Mouse (Mus musculus): ENCODE data around the gene Rbms3. TPM values are rescaled to one million over a fixed set of nuclear protein-coding genes. Genes with fewer than 3 reads are reported as not detected.

Gene Rbms3
- total RNA-seq, 4 experiments from 2014 or later, result 18.3 to 45.0 (median 31.7) TPM

GRCm38 (mm10) chr9:116879600-116880457, 749.9 kb downstream of the Rbms3 start:
- DNase-seq, result no peak

- DNase-seq, result no peak
Measured at GRCm38 (mm10) chr9:116876786-116877185, 752.9 kb downstream of the Rbms3 start.

- no peak for DNase-seq
Measured at GRCm38 (mm10) chr9:116873976-116874320, 755.8 kb downstream of the Rbms3 start.

DNA sequence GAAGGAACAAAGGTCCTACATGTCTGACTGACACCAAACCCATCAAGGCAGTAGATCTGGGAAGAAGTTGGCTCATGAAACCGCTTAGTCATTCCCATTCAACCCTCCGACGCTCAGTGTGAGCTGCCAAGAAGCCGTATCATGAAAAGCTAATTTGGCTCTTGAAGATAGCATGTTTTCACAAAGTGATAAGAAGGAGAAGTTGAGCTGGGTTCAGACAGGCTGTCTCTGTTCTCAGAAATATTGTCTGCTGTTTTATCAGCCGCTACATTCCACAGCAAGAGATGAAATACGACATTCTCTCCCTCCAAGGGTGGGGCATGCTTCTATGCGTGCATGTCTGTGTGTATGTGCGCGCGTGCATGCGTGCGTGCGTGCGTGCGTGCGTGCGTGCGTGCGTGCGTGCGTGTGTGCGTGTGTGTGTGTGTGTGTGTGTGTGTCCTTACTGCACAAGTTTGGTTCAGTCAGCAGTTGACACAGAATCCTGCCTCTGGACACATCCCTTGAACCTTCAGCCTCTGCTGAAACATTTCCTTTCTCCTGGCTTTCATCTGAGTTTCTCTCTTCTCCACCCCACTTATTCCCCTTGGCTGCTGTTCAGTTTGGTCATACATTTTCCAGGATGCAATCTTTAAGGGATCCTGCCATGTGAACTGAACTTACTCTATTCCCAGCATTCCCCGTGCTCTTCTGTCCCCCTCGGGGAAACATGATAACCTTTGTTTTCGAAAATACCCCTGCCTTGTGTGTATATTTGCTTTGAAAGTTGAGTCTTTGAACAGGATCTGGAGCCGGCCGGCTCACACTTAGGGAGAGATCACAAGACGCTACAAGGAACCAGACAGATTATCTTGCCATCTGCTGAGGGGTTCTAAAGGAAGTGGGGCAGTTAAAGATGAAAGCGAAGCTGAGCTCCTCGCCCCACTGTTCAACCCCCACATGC, 756.4 kb downstream of the Rbms3 start:
- DNase-seq, result peak; percentile 42

DNA sequence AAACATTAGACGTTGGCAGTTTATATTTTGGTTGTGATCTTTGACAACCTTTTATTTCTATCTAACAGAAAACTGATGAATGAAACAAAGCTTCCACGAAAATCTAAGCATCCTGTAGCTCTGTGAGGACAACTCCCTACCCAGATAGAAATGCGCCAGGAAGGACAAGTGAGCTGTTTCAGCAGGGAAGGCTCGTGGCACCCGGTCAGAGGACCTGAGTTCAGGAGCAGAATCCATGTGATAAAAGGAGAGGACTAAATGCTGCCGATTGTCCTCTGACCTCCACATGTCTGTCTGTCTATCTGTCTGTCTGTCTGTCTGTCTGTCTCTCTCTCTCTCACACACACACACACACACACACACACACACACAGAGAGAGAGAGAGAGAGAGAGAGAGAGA, 757.4 kb downstream of the Rbms3 start:
- no peak for DNase-seq

GRCm38 (mm10) chr9:116871576-116871975, 758.1 kb downstream of the Rbms3 start:
- DNase-seq, result no peak

GRCm38 (mm10) chr9:116866060-116866459, 763.7 kb downstream of the Rbms3 start:
- DNase-seq, result no peak

GRCm38 (mm10) chr9:116863626-116864025, 766.1 kb downstream of the Rbms3 start:
- DNase-seq, result no peak

- DNase-seq, result no peak
Measured at GRCm38 (mm10) chr9:116862341-116862740, 767.4 kb downstream of the Rbms3 start.

DNA sequence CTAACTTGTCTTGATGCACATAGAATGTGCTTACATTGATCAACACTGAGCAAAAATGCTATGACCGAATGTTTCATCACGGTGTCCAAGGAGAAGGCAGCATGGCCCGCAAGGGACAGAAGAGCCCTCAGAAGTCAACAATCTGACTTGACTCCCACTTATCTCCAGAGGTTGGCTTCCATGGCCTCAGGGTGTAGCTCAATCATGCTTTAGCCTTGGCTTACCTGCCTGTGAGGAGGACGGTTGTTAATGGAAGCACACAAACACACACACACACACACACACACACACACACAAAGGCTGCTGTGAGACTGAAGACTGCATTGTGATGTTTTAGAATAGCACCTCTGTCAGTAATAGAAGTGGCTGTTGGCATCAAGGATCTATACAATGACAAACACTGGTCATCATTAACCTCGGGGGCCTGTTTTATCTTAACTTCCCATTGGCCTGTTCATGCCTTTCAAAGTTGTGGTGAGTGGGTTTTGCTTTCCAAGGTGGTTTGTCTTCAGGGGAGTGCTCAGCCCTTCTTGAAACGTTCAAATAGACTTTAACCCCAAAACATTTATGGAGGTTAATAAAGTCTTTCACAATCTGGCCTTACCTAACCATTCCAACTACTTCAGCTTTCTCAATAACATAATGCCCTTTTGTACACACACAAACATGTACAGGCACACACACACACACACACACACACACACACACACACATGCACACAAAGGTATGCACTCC, 771.7 kb downstream of the Rbms3 start:
- no peak for DNase-seq

- DNase-seq, result no peak
Measured at GRCm38 (mm10) chr9:116857151-116857550, 772.6 kb downstream of the Rbms3 start.

GRCm38 (mm10) chr9:116855744-116856143, 774.0 kb downstream of the Rbms3 start:
- no peak for DNase-seq

GRCm38 (mm10) chr9:116848905-116849304, 780.8 kb downstream of the Rbms3 start:
- no peak for DNase-seq

DNA sequence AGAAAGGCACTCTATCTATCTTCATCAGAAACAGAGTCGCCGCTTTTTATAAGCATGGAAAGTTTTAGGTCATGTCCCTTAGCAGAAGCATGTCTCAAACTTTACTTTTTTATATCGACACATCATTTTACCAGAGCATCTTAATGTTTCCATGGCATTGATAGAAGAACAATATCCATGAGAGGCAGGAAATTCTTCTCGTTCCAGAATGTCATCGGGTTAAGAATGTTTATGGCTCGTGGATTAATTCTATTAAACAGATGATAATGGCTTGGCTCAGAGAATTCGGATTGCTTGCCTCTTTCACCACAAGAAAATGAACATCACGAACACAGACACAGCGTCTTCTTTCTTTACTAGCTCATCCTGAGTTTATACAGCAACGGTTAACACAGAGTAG, 781.5 kb downstream of the Rbms3 start:
- DNase-seq, result no peak

GRCm38 (mm10) chr9:116847241-116848135, 782.2 kb downstream of the Rbms3 start:
- DNase-seq, result peak; percentile 23

GRCm38 (mm10) chr9:116834949-116835348, 794.8 kb downstream of the Rbms3 start:
- DNase-seq, result no peak

DNA sequence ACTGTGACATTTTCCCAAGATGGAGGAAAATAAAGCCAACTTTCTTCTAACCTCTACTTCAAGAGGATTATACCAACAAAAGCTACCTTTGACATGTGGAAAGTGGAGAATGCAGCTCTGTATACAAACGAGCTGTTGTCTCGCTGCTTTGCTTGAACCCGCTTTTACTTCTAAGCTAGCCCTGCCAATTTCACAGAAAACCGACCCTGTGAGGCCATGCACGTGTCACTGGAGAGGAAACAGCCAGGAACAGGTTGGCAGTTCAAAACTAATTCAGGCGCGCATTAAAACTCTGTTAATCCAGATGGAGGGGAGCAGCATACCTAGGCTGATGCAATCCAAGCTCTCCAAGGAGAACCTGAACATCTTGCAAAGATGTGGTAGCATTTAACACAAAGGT, 796.0 kb downstream of the Rbms3 start:
- no peak for DNase-seq

GRCm38 (mm10) chr9:116832822-116833221, 796.9 kb downstream of the Rbms3 start:
- no peak for DNase-seq

- DNase-seq, result no peak
Measured at GRCm38 (mm10) chr9:116831386-116831785, 798.3 kb downstream of the Rbms3 start.

GRCm38 (mm10) chr9:116829929-116830328, 799.8 kb downstream of the Rbms3 start:
- DNase-seq, result no peak

- DNase-seq, result no peak
Measured at GRCm38 (mm10) chr9:116821601-116822000, 808.1 kb downstream of the Rbms3 start.

GRCm38 (mm10) chr9:116817196-116817595, 812.5 kb downstream of the Rbms3 start:
- no peak for DNase-seq
